Mouse (Mus musculus) forebrain, embryonic 15.5 days (tissue): ENCODE measurements around the gene Cep170b. TPM values are rescaled to one million over a fixed set of nuclear protein-coding genes. Genes with fewer than 3 reads are reported as not detected.
A peak's percentile ranks its signal among the peaks of the same experiment; 100 is the strongest.

Experiments used
- ATAC-seq: fragments of 200-750 bp; cut with Nextera tagmentation; replicated peaks from 2 replicates; pipeline ENCODE4 v1.8.0; 2017; ENCODE audit warnings: mild to moderate bottlenecking, moderate TSS enrichment, moderate library complexity
- H3K27ac ChIP-seq: fragments of 300-500 bp; sonication (generic); replicated peaks from 2 replicates; pipeline ENCODE4 v1.5.1; 2015; ENCODE audit warnings: mild to moderate bottlenecking, inconsistent platforms
- H3K27me3 ChIP-seq: fragments of 300-500 bp; sonication (generic); 2 replicates; pipeline ENCODE4 v1.6.1; 2015; ENCODE audit warnings: inconsistent platforms
- H3K36me3 ChIP-seq: fragments of 300-500 bp; sonication (generic); 2 replicates; pipeline ENCODE4 v1.6.1; 2015; ENCODE audit warnings: mild to moderate bottlenecking, inconsistent platforms
- H3K4me1 ChIP-seq: fragments of 300-500 bp; sonication (generic); 2 replicates; pipeline ENCODE4 v1.6.1; 2015; ENCODE audit warnings: inconsistent platforms
- H3K4me2 ChIP-seq: fragments of 300-500 bp; sonication (generic); replicated peaks from 2 replicates; pipeline ENCODE4 v1.6.1; 2015; ENCODE audit warnings: mild to moderate bottlenecking, inconsistent platforms
- H3K4me3 ChIP-seq: fragments of 300-500 bp; sonication (generic); 2 replicates; pipeline ENCODE4 v1.5.1; 2015; ENCODE audit warnings: mild to moderate bottlenecking, inconsistent platforms
- H3K9ac ChIP-seq: fragments of 300-500 bp; sonication (generic); replicated peaks from 2 replicates; pipeline ENCODE4 v1.6.1; 2015; ENCODE audit warnings: mild to moderate bottlenecking, inconsistent platforms
- H3K9me3 ChIP-seq: fragments of 300-500 bp; sonication (generic); 2 replicates; pipeline ENCODE4 v1.6.1; 2016; ENCODE audit warnings: inconsistent platforms
- WGBS: fragments of 180-500 bp; shearing (Covaris S2); methylation state at CpG from one replicate; pipeline ENCODE4 v1.1.7; 2015; ENCODE audit warnings: mixed read lengths; 5-methylcytosine and 5-hydroxymethylcytosine counted together
- polyA plus RNA-seq: library from polyadenylated mRNA; unstranded; fragments of >200 nt; fragmentation: Nextera tagmentation; extraction: Ambion mirVana; gene quantifications from 2 replicates; pipeline ENCODE4 v1.2.1, GENCODE M21; 2015

Cep170b gene
- polyA plus RNA-seq: 24.0 and 27.0 TPM in 2 replicates

GRCm38 (mm10) chr12:112720216-112720615 lies at the start of gene Cep170b:
Gene Cep170b, plus strand, starts transcription at chr12:112720455.
- H3K4me2 ChIP-seq: peak within 1 kb of the TSS; percentile 85
- no peaks in the 10 kb centered on the region for H3K9me3 ChIP-seq
- H3K4me1 ChIP-seq: peaks cover 24% of the 10 kb centered on the region
- H3K4me3 ChIP-seq: peak within 1 kb of the TSS; percentile 78
- H3K36me3 ChIP-seq: no peaks in the 10 kb centered on the region
- H3K27ac ChIP-seq: no peak within 1 kb of the TSS
- 78% methylated on average over 6 of the region's 6 CpGs for WGBS
- peak within 1 kb of the TSS; percentile 80; the same call in 1 of the 2 replicates for H3K9ac ChIP-seq
- H3K27me3 ChIP-seq: no peaks in the 10 kb centered on the region
- ATAC-seq: no peak

GRCm38 (mm10) chr12:112670718-112671393 lies 49.4 kb upstream of the Cep170b start:
- peaks cover 59% of the 10 kb centered on the region for H3K4me1 ChIP-seq
- no peaks in the 10 kb centered on the region for H3K9me3 ChIP-seq
- ATAC-seq: no peak
- no peak overlapping the region for H3K4me2 ChIP-seq
- no peak overlapping the region for H3K4me3 ChIP-seq
- 56% methylated on average over 9 of the region's 9 CpGs for WGBS
- H3K36me3 ChIP-seq: peaks cover 29% of the 10 kb centered on the region; the same call in 1 of the 2 replicates
- H3K27me3 ChIP-seq: no peaks in the 10 kb centered on the region
- no peak overlapping the region for H3K27ac ChIP-seq
- H3K9ac ChIP-seq: no peak overlapping the region

- Histone ChIP-seq H3K9me3 (no peaks in the 10 kb centered on the region), H3K4me2 (peak overlapping the region; percentile 87), H3K36me3 (peaks cover 29% of the 10 kb centered on the region; the same call in 1 of the 2 replicates), H3K9ac (no peak overlapping the region), H3K4me1 (peaks cover 50% of the 10 kb centered on the region), H3K27me3 (no peaks in the 10 kb centered on the region), H3K4me3 (no peak overlapping the region), H3K27ac (no peak overlapping the region)
- 73% methylated on average over 7 of the region's 7 CpGs for WGBS
- no peak for ATAC-seq
Observed at GRCm38 (mm10) chr12:112671891-112672290, 48.4 kb upstream of the Cep170b start.

GRCm38 (mm10) chr12:112672744-112673575 lies 47.3 kb upstream of the Cep170b start:
- H3K27ac ChIP-seq: peak overlapping the region; percentile 91
- H3K4me1 ChIP-seq: peaks cover 42% of the 10 kb centered on the region
- no peaks in the 10 kb centered on the region for H3K9me3 ChIP-seq
- H3K9ac ChIP-seq: peak overlapping the region; percentile 98
- H3K4me2 ChIP-seq: peak overlapping the region; percentile 87
- 0 out of 2 replicates have a peak, but pooled peaks have one; percentile 7 for ATAC-seq
- peaks cover 4% of the 10 kb centered on the region; the same call in 1 of the 2 replicates for H3K27me3 ChIP-seq
- H3K36me3 ChIP-seq: peaks cover 23% of the 10 kb centered on the region; the same call in 1 of the 2 replicates
- WGBS: 5% methylated on average over 21 of the region's 21 CpGs
- H3K4me3 ChIP-seq: peak overlapping the region; percentile 94

GRCm38 (mm10) chr12:112673576-112674091 lies 46.6 kb upstream of the Cep170b start:
- 1% methylated on average over 65 of the region's 68 CpGs for WGBS
- ATAC-seq: peak; percentile 24

GRCm38 (mm10) chr12:112674132-112675011 lies 45.9 kb upstream of the Cep170b start, which contains the start of gene Akt1:
Gene Akt1, minus strand, starts transcription at chr12:112674884.
- Histone ChIP-seq H3K9me3 (no peaks in the 10 kb centered on the region), H3K27me3 (peaks cover 12% of the 10 kb centered on the region), H3K27ac (peak within 1 kb of the TSS; percentile 91), H3K36me3 (peaks cover 12% of the 10 kb centered on the region; the same call in 1 of the 2 replicates), H3K9ac (peak within 1 kb of the TSS; percentile 98), H3K4me3 (peak within 1 kb of the TSS; percentile 94), H3K4me1 (peaks cover 53% of the 10 kb centered on the region), H3K4me2 (peak within 1 kb of the TSS; percentile 87)
- WGBS: under 1% methylated on average over 34 of the region's 70 CpGs
- peak; percentile 9; the same call in 1 of the 2 replicates for ATAC-seq

More at GRCm38 (mm10) chr12:112673576-112674091, 46.6 kb upstream of the Cep170b start:
- Histone ChIP-seq H3K4me2 (peak overlapping the region; percentile 87), H3K4me1 (peaks cover 46% of the 10 kb centered on the region), H3K27ac (peak overlapping the region; percentile 91), H3K9ac (peak overlapping the region; percentile 98), H3K27me3 (peaks cover 10% of the 10 kb centered on the region; the same call in 1 of the 2 replicates), H3K36me3 (peaks cover 16% of the 10 kb centered on the region; the same call in 1 of the 2 replicates), H3K4me3 (peak overlapping the region; percentile 94), H3K9me3 (no peaks in the 10 kb centered on the region)

- peak overlapping the region; percentile 87 for H3K4me2 ChIP-seq
- H3K4me1 ChIP-seq: peaks cover 59% of the 10 kb centered on the region
- peak overlapping the region; percentile 94 for H3K4me3 ChIP-seq
- H3K9me3 ChIP-seq: no peaks in the 10 kb centered on the region
- H3K9ac ChIP-seq: 0 out of 2 replicates have a peak overlapping the region, but pooled peaks have one; percentile 14
- peak overlapping the region; percentile 91 for H3K27ac ChIP-seq
- WGBS: 18% methylated on average over 18 of the region's 18 CpGs
- peaks cover 23% of the 10 kb centered on the region for H3K27me3 ChIP-seq
- peaks cover 7% of the 10 kb centered on the region; the same call in 1 of the 2 replicates for H3K36me3 ChIP-seq
- peak; percentile 36 for ATAC-seq
Observed at GRCm38 (mm10) chr12:112675245-112676035, 44.8 kb upstream of the Cep170b start.

GRCm38 (mm10) chr12:112677076-112677475 lies 43.2 kb upstream of the Cep170b start:
- Histone ChIP-seq H3K4me3 (no peak overlapping the region), H3K4me1 (peaks cover 43% of the 10 kb centered on the region), H3K36me3 (no peaks in the 10 kb centered on the region), H3K4me2 (no peak overlapping the region), H3K9ac (no peak overlapping the region), H3K27me3 (peaks cover 32% of the 10 kb centered on the region), H3K9me3 (no peaks in the 10 kb centered on the region), H3K27ac (no peak overlapping the region)
- 50% methylated on average over 5 of the region's 5 CpGs for WGBS
- no peak for ATAC-seq

- H3K27ac ChIP-seq: no peak overlapping the region
Observed at GRCm38 (mm10) chr12:112677943-112678554, 42.2 kb upstream of the Cep170b start.

GRCm38 (mm10) chr12:112678555-112679026 lies 41.7 kb upstream of the Cep170b start, which contains the start of gene Zbtb42:
Gene Zbtb42, plus strand, starts transcription at chr12:112678828.
- H3K36me3 ChIP-seq: no peaks in the 10 kb centered on the region
- H3K4me2 ChIP-seq: peak within 1 kb of the TSS; percentile 83
- no peak for ATAC-seq
- H3K27ac ChIP-seq: no peak within 1 kb of the TSS
- peaks cover 30% of the 10 kb centered on the region for H3K4me1 ChIP-seq
- peak within 1 kb of the TSS; percentile 47 for H3K4me3 ChIP-seq
- WGBS: under 1% methylated on average over 56 of the region's 60 CpGs
- H3K27me3 ChIP-seq: peaks cover 32% of the 10 kb centered on the region
- H3K9ac ChIP-seq: peak within 1 kb of the TSS; percentile 44
- no peaks in the 10 kb centered on the region for H3K9me3 ChIP-seq

More at GRCm38 (mm10) chr12:112677943-112678554, 42.2 kb upstream of the Cep170b start:
- ATAC-seq: no peak
- H3K36me3 ChIP-seq: no peaks in the 10 kb centered on the region
- H3K9me3 ChIP-seq: no peaks in the 10 kb centered on the region
- WGBS: 17% methylated on average over 19 of the region's 19 CpGs
- H3K4me2 ChIP-seq: peak overlapping the region; percentile 83
- H3K27me3 ChIP-seq: peaks cover 32% of the 10 kb centered on the region
- peak overlapping the region; percentile 47 for H3K4me3 ChIP-seq
- H3K9ac ChIP-seq: peak overlapping the region; percentile 44
- H3K4me1 ChIP-seq: peaks cover 33% of the 10 kb centered on the region
